ENCODE assay signal across 9 mouse cellular contexts in the genomic region with DNA sequence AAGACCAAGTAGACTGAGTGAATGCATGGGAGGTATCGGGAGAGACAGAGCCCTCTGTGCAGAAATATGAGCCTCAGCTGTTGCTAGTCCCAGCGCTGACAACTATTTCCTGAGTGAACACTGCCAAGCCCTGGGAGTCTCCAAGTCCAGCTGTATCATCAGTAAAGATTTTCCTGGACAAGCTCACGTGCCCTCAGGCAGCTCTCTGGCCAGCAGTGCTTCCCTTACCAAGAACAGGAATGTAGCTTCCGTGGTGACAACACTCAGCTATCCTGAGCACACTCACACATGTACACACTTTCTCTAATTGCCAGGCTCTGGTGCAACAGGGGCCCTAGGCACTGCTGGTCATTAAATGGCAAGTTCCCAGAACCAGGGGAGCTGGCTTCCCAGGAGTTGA. TPM values are rescaled to one million over a fixed set of nuclear protein-coding genes. Genes with fewer than 3 reads are reported as not detected.
DNase-seq lines count a peak whose midpoint lies in the region; ATAC-seq and TF ChIP-seq lines count a peak whose summit lies in the region.
"Had no signal": no experiment of that assay in that cellular context is flagged by ENCODE, and none has a peak within 500 bp of the region (broad histone marks: within the 10 kb centered on the region; RNA-seq: fewer than 3 reads in every experiment).

No protein-coding gene starts in this region.

- no peak for TF ChIP-seq CTCF in Patski (IDR thresholded peaks at IDR 0.05)

- intact Hi-C loops in left cerebral cortex, postnatal 25 days (cut with DNase I) = loop anchor here (10.0 kb wide), 1 partner anchor 474 kb away; no protein-coding TSS in a partner anchor

- no peak overlapping the region for H3K4me3 ChIP-seq in heart, embryonic 11.5 days (ENCODE audit: low read depth, low read length)
- H3K4me3 ChIP-seq in stomach, embryonic 14.5 days (ENCODE audit: low read depth, low read length) = no peak overlapping the region
- H3K4me3 ChIP-seq: megakaryocyte, embryonic 14.5 days had no signal

- H3K9ac ChIP-seq in heart, embryonic 11.5 days (ENCODE audit: low read depth, low read length) = no peak overlapping the region
- H3K9ac ChIP-seq in stomach, embryonic 14.5 days (replicated peaks; ENCODE audit: low read depth, low read length) = no peak overlapping the region

- H3K4me2 ChIP-seq in heart, embryonic 11.5 days = no peak overlapping the region
- H3K4me2 ChIP-seq in stomach, embryonic 14.5 days (replicated peaks; ENCODE audit: low read depth, low read length) = no peak overlapping the region

- in situ Hi-C loops in Patski (cut with MboI; ENCODE audit: low pct_unique_long_range_greater_than_20kb) = loop anchor here (5.0 kb wide), 2 partner anchors 118 to 198 kb away; no protein-coding TSS in a partner anchor

- ATAC-seq in Patski = peak; percentile 79
- peak; percentile 48; the same call in 1 of the 2 replicates for ATAC-seq in heart, embryonic 11.5 days (replicated peaks; ENCODE audit: insufficient number of reproducible peaks, low FRiP score, low TSS enrichment)
- peak; percentile 29; the same call in 1 of the 2 replicates for ATAC-seq in stomach, embryonic 14.5 days (ENCODE audit: insufficient number of reproducible peaks, insufficient read depth, low FRiP score, low read depth)

- CTCF ChIA-PET in Patski (lab: Charles Lee) = interaction anchor here (0.8 to 4.4 kb wide), 7 partner anchors 13 to 198 kb away, joined by 3 to 61 read pairs (median 4); no protein-coding TSS in a partner anchor

- H3K4me1 ChIP-seq in heart, embryonic 11.5 days (ENCODE audit: control insufficient read depth, insufficient read depth, low read length) = no peaks in the 10 kb centered on the region
- peaks cover 9% of the 10 kb centered on the region for H3K4me1 ChIP-seq in stomach, embryonic 14.5 days (ENCODE audit: control insufficient read depth, insufficient read depth, low read length)

- WGBS in heart, embryonic 11.5 days (ENCODE audit: insufficient replicate concordance) = 40% methylated on average over 4 of the region's 4 CpGs
- 22% methylated on average over 4 of the region's 4 CpGs for WGBS in stomach, embryonic 14.5 days

- POLR2A ChIA-PET in Patski (lab: Charles Lee) = interaction anchor here (0.9 to 1.2 kb wide), 2 partner anchors 54 to 55 kb away, joined by 3 to 5 read pairs; no protein-coding TSS in a partner anchor

- H3K9me3 ChIP-seq in heart, embryonic 11.5 days (replicated peaks; ENCODE audit: control insufficient read depth, low read length) = no peaks in the 10 kb centered on the region
- H3K9me3 ChIP-seq in stomach, embryonic 14.5 days (ENCODE audit: control insufficient read depth, low read depth, low read length) = no peaks in the 10 kb centered on the region
- H3K9me3 ChIP-seq: megakaryocyte, embryonic 14.5 days had no signal

- no peaks in the 10 kb centered on the region for H3K36me3 ChIP-seq in heart, embryonic 11.5 days (ENCODE audit: control insufficient read depth, insufficient read depth, low read length)
- no peaks in the 10 kb centered on the region for H3K36me3 ChIP-seq in stomach, embryonic 14.5 days (ENCODE audit: control insufficient read depth, insufficient read depth, low read length)

- H3K27me3 ChIP-seq in Patski = peaks cover 30% of the 10 kb centered on the region
- H3K27me3 ChIP-seq in heart, embryonic 11.5 days (ENCODE audit: control insufficient read depth, insufficient read depth, low read length) = peaks cover 12% of the 10 kb centered on the region; the same call in 1 of the 2 replicates
- no peaks in the 10 kb centered on the region for H3K27me3 ChIP-seq in stomach, embryonic 14.5 days (ENCODE audit: control insufficient read depth, insufficient read depth, low read length)

- peak; percentile 15 for DNase-seq in adrenal gland, postnatal 14 days
- DNase-seq in adrenal gland, adult 18-20 months (ENCODE audit: low spot score in 2 of 2) = no peak
- peak; percentile 60 for DNase-seq in Patski (ENCODE audit: low read depth, low spot score)
- DNase-seq in kidney, postnatal 14 days = peak; percentile 77
- DNase-seq in spleen, adult 12 weeks (ENCODE audit: low spot score) = no peak
- no peak for DNase-seq in left cerebral cortex, postnatal 25 days (ENCODE audit: low spot score in 2 of 2)

- no peak overlapping the region for H3K27ac ChIP-seq in heart, embryonic 11.5 days (ENCODE audit: low read depth, low read length)
- H3K27ac ChIP-seq in stomach, embryonic 14.5 days (ENCODE audit: low read length) = peak overlapping the region; percentile 59; the same call in 1 of the 2 replicates

RNA-seq across cellular contexts. Expression of a gene that starts 57.1 kb away (rescaled TPM):
- 0.63 and 1.5 TPM in 2 replicates for total RNA-seq in adrenal gland, postnatal 14 days (2021)
- under 1 TPM; 0.13 to 0.42 TPM for total RNA-seq in adrenal gland, adult 18-20 months (2021)
- polyA plus RNA-seq in Patski (2021) = not detected
- 0.04 and 0.10 TPM in 2 replicates for polyA plus RNA-seq in heart, embryonic 11.5 days (2014; fragmentation: Nextera tagmentation; extraction: Ambion mirVana)
- polyA plus RNA-seq in stomach, embryonic 14.5 days (2014; fragmentation: Nextera tagmentation; extraction: Ambion mirVana) = 0.29 and 0.42 TPM in 2 replicates
- 10 to 100 TPM; 15.3 to 15.7 TPM for total RNA-seq in left cerebral cortex, postnatal 25 days (2021)

Comparison
In these comparisons a context has a peak if more than half of its experiments do, and no peak if none do; other contexts are left out.
1. DNase-seq: peak in adrenal gland, postnatal 14 days (single experiment), Patski (single experiment) and kidney, postnatal 14 days (single experiment); none in adrenal gland, adult 18-20 months (0 of 2), spleen, adult 12 weeks (single experiment) and left cerebral cortex, postnatal 25 days (0 of 2).
2. ATAC-seq: peak in every context shown above with its lines; median percentile 79 in Patski; 48 in heart, embryonic 11.5 days; 29 in stomach, embryonic 14.5 days.